Mouse (Mus musculus): Measurements from ENCODE around the gene Gm6899.

Gm6899 gene

GRCm38 (mm10) chr11:26593061-26594059, at the start of gene Gm6899, which contains the start of gene Vrk2:
Gene Gm6899, plus strand, starts transcription at chr11:26593241.
Gene Vrk2, minus strand, starts transcription at chr11:26593999.
- peak; percentile 93 for DNase-seq

DNA sequence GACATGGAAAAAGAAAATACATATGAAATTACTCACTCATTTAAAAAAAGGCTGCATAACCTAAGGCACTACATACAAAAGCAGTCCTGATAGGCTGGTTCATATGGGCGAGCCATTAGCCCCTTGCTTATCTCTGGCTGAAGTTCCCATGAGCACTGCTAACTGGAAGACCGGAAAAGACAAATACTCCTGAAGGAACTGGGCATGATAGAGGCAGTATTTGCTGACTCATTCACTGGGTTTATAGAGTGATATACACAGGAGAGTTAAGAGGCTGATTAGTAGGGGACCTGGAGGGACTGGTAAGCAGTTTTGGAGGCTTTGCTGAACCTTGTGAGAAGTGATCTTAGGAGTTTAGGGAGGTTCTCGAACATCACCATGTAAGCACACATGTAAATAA, 41.5 kb upstream of the Gm6899 start:
- DNase-seq = no peak

DNA sequence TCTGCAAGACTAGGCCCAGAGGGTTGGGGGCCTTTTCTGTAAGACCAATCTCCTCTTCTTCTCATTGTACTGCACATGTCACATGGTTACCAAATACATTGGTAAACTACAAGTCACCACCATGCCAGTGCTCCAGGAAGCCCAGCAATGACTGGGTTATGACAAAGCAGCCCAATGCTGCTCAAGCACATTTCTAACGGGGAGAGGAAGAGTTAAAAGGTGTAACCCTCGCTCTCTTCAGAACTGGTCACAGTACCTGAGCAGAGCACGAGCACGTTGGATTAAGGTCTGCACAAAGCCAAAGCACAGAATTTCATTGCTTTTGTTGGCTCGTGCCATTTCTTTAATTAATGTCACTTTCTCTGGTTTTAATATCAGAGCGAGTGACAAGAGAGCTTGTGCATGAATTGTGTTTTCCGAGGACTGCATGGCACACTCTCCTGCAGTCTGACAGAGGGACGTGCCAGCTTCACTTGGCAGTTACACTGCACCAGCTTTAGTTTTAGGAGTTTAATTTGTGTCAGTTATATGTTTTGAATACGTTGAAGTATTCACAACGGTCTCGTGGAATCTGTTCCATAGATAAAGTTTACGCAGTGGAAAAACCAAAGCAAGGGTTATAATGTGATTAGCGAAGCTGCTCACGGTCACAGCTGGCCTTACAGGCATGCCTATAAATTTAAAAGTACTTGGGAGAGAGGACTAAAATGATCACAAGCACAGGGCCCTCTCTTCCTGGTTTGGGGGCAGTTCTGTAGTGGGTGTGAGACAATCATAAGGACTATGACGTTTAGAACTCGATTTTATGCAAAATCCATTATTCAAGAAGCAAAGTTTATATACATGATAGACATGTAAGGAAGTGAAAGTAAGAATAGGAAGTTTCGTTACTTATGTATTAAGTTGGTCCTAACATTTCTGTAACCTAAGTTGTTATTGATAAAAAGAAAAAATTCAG, 7.4 kb upstream of the Gm6899 start:
- DNase-seq = no peak

DNA sequence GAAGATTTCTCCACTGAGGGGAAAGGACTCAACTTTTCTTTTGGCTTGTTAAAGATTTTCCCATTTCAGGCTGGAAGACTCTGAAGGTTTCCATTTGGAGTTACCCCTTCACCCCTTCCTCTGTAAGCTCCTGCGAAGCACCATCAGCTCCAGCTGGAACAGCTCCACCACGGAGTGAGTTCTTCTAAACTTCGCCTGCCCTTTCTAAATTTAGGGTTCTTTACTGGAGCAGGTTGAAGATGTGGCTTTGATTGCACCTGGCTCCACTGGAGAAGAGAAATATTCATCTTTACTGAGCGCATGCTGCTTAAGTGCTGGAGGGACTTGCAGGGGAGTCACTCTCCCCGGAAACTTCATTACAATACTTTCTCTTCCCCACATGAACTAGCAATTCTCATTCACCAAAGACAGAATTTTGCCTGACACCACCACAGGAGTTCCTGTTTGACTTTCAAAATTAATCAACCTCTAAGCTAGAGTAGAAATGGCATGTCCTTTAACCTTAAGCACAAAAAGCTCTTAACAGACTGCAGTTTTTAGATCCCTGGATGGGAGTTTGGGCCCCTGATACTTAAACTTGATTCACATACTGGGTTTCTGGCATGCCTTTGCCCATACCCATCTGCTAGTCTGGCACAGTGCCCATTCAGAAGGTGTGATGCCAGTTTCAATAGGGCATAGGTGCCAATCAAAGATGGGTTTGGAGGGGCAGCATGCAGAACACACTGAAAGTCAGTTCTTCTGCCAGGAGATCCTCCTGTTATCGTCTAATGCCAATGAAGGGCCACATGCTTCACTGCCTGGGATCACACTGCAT, 6.5 kb upstream of the Gm6899 start:
- no peak for DNase-seq

GRCm38 (mm10) chr11:26587184-26587524, 5.9 kb upstream of the Gm6899 start:
- no peak for DNase-seq

GRCm38 (mm10) chr11:26592395-26593053, 517 bp upstream of the Gm6899 start:
- peak; percentile 15 for DNase-seq

DNA sequence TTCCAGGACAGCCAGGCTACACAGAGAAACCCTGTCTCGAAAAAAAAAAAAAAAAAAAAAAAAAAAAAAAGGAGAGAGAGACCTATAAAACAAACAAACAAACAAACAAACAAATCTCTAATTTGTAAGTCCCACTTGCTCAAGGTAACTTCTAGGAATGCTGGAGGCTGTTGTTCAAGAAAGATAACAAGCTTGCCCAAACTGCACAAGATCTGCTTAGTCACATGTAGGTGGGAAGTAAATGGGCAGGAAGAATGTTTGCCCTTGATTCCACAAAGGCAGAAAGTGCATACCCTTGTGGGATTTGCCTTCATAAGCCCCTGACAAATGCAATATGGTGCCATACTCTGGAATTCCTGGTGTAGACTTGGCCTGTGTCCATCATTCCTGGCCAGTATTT, 1.4 kb downstream of the Gm6899 start:
- DNase-seq = no peak

GRCm38 (mm10) chr11:26596186-26596585, 3.1 kb downstream of the Gm6899 start:
- DNase-seq = no peak

- DNase-seq = no peak
Measured at GRCm38 (mm10) chr11:26597145-26597544, 4.1 kb downstream of the Gm6899 start.

DNA sequence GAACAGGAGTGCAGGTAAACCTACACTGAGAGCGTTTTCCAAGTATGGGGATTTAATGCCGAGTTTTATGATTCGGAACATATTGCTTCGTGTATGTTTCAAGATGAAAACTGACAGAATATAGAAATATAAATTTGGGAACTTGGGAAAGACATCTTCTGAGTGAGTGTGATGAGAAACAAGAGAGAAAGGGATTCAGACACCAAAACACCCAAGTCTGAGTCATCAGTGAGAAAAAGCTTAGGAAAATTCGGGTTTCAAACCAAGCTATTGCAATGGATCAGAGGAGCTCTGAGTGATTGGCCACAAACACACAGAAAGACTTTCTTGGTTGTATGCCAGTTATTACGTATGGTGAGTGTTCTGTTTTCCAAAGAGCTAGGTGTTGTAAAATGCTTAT, 4.7 kb downstream of the Gm6899 start:
- DNase-seq = no peak

DNA sequence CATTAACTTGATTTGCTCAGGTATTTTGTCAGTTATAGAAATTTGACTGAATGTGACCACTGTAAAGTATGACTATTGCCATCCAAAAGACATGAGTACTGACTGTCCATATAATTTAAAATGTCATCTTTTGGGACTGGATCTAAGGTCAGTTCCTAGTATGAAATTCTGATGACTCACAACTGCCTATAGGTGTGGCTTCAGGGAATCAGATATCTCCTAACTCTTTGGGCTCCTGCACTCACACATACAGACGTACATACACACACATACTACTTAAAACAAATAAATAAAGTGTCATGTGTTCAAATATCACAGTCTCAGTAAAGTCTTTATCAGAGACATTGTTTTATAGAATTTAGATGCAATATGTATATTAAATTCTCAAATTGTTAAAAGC, 5.8 kb downstream of the Gm6899 start:
- no peak for DNase-seq

DNA sequence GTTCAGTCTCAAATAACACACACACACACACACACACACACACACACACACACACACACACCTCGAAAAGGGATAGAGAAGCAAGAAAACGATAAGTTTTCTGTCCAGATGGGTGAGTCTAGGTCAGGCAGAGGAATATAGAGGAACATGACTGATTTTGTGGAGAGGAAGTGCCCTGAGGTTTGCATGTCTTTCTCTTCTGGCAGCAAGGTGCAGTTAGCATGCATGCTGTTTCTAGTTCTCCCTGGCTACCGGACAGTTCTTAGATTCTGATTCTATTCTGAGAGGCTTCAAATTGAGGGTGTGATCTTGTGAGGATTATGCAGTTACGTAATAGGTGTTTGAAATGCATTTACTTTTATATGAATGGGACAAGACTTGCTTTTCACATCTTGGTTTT, 7.7 kb downstream of the Gm6899 start:
- DNase-seq = no peak

DNA sequence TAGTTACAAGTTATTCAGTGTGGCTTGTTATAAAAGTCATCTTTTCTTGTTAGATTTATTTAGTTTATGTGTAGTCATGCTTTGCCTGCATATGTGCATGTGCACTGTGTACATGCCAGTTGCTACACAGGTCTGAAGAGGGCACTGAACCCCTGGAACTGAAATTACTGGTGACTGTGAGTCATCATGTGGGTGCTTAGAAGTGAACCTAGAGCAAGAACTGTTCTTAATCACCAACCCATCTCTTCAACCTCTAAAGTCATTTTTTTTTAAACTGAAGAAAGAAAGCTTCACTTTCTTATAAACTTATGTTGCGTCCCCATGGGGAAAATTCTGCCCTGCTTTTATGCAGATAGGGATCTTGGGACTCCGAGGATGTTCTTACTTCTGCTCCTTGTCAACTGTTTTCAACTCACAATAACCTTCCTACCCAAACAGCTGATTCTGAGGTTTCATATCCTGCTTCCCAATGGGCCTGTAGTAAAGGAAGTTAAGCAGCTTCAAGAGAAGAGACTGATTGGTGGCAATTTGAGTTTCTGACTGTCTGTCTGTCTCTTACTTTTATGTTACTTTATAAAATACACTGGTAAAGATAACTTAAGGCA, 8.6 kb downstream of the Gm6899 start:
- DNase-seq = no peak

- DNase-seq = no peak
Measured at GRCm38 (mm10) chr11:26604061-26604655, 11.1 kb downstream of the Gm6899 start.

GRCm38 (mm10) chr11:26608795-26609194, 15.8 kb downstream of the Gm6899 start:
- peak; percentile 24 for DNase-seq

DNA sequence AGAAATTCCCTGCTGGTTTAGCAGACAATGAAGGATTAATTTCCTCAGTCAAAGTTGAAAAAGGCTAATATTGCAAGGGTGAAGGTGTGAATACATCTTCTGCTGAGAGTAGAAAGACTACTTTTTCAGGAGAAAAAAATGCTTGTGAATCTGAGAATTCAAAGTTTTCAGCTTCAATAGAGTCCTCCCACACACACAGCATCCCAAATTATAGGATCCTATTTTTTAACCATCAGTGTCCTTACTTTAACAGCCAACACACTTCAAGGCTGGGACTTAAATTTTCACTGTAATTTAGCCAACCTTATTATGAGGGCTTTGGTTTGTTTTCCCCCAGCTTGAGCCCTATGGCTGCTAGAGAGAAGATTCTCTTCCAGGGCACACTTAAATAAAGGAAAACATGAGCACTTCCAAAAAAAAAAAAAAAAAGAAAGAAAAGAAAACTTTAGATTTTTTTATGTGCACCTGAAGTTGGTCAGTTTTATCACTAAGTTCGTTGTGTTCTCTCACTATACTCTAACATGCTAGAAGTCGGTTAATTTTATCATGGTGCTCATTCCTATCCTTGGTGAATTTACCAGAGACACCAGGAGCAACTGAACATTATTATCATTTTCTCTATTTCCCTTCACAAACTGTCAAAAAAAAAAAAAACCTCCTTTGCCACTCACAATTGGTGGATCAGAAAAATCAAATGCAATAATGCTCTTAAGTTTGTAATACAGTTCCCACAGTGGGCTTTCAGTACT, 25.6 kb downstream of the Gm6899 start:
- DNase-seq = no peak

GRCm38 (mm10) chr11:26622727-26623126, 29.7 kb downstream of the Gm6899 start:
- DNase-seq = no peak

GRCm38 (mm10) chr11:26636239-26636638, 43.2 kb downstream of the Gm6899 start:
- no peak for DNase-seq

DNA sequence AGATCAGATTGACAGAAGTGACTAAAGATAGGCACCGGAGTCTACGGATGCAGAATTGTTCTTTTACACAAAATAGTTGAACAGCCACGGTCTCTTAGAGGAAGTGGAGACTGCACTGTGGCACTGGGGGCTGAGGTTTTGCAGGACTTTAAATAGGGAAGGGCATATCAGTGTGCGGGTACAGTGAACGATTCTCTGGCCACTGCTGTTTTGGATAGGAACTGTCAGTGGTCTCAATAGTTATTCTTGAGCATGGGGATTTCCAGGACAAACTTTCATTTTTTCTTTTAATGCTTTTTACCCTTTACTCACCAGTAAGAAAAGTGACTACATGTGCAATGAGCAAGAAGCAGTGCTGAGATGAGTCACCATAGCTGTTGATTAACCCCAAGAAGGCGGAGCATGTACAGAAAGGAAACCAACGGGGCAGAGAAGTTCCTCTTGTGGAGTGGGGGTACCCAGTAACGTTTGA, 47.3 kb downstream of the Gm6899 start:
- no peak for DNase-seq

DNA sequence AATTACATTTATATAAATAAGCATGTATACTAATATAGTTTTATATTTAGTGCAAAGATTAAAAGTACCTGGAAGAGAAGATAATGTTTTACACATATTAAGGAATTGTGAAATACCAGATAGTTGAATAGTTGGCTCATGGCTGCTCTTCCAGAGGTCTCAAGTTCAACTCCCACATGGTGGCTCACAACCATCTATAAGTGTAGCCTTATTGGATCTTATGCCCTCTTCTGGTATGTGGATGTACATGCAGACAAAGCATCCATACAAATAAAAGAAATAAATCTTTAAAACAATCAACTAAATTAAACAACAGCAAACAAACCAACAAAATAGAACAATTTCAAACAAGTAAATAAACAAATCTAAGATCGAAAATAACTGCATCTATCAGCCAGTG, 49.1 kb downstream of the Gm6899 start:
- no peak for DNase-seq

All from embryo, embryonic 11 days (tissue).